Mouse (Mus musculus) liver, embryonic 16.5 days (tissue): ENCODE data around the gene Ranbp6. TPM values are rescaled to one million over a fixed set of nuclear protein-coding genes. Genes with fewer than 3 reads are reported as not detected.

ENCODE experiments used
- ATAC-seq: fragments of 200-750 bp; cut with Nextera tagmentation; 2 replicates; pipeline ENCODE4 v1.8.0; 2017; ENCODE audit warnings: low read depth, mild to moderate bottlenecking, moderate number of reproducible peaks, moderate library complexity
- H3K27ac ChIP-seq: fragments of 300-500 bp; sonication (generic); 2 replicates; pipeline ENCODE4 v1.5.1; 2014; ENCODE audit warnings: mild to moderate bottlenecking, low read length
- H3K27me3 ChIP-seq: fragments of 300-500 bp; sonication (generic); 2 replicates; pipeline ENCODE4 v1.6.1; 2014; ENCODE audit warnings: low read depth, low read length, mixed read lengths; ENCODE audit not compliant: control insufficient read depth, insufficient read depth
- H3K36me3 ChIP-seq: fragments of 300-500 bp; sonication (generic); 2 replicates; pipeline ENCODE4 v1.6.1; 2014; ENCODE audit warnings: mild to moderate bottlenecking; ENCODE audit not compliant: control insufficient read depth, insufficient read depth
- H3K4me1 ChIP-seq: fragments of 300-500 bp; sonication (generic); 2 replicates; pipeline ENCODE4 v1.6.1; 2014; ENCODE audit warnings: low read depth, low read length, mixed read lengths; ENCODE audit not compliant: control insufficient read depth
- H3K4me2 ChIP-seq: fragments of 300-500 bp; sonication (generic); 2 replicates; pipeline ENCODE4 v1.6.1; 2014; ENCODE audit warnings: low read depth, low read length, mixed read lengths
- H3K4me3 ChIP-seq: fragments of 300-500 bp; sonication (generic); 2 replicates; pipeline ENCODE4 v1.5.1; 2014; ENCODE audit warnings: low read depth, mild to moderate bottlenecking, low read length
- H3K9ac ChIP-seq: fragments of 300-500 bp; sonication (generic); 2 replicates; pipeline ENCODE4 v1.6.1; 2014; ENCODE audit warnings: low read depth, low read length
- H3K9me3 ChIP-seq: fragments of 300-500 bp; sonication (generic); replicated peaks from 2 replicates; pipeline ENCODE4 v1.6.1; 2016; ENCODE audit warnings: low read length; ENCODE audit not compliant: control insufficient read depth
- WGBS: fragments of 180-500 bp; shearing (Covaris S2); extraction: QIAGEN DNeasy Blood & Tissue Kit; methylation state at CpG from one replicate; pipeline ENCODE4 v1.1.7; 2014; ENCODE audit not compliant: insufficient replicate concordance; 5-methylcytosine and 5-hydroxymethylcytosine counted together
- polyA plus RNA-seq: library from polyadenylated mRNA; unstranded; fragments of >200 nt; fragmentation: Nextera tagmentation; extraction: Ambion mirVana; gene quantifications from 2 replicates; pipeline ENCODE4 v1.2.1, GENCODE M21; 2015

The Ranbp6 gene
- polyA plus RNA-seq, 1 experiment from 2014 or later, result 5.2 TPM

- Histone ChIP-seq H3K4me3 (no peak overlapping the region), H3K4me1 (no peaks in the 10 kb centered on the region), H3K27me3 (no peaks in the 10 kb centered on the region), H3K36me3 (no peaks in the 10 kb centered on the region), H3K9ac (no peak overlapping the region), H3K9me3 (no peaks in the 10 kb centered on the region), H3K4me2 (no peak overlapping the region), H3K27ac (no peak overlapping the region)
- no peak for ATAC-seq
Measured at GRCm38 (mm10) chr19:29787997-29788396, 24.8 kb downstream of the Ranbp6 start.

- Histone ChIP-seq H3K36me3 (no peaks in the 10 kb centered on the region), H3K27ac (no peak overlapping the region), H3K9me3 (no peaks in the 10 kb centered on the region), H3K9ac (no peak overlapping the region), H3K4me1 (no peaks in the 10 kb centered on the region), H3K27me3 (no peaks in the 10 kb centered on the region), H3K4me3 (no peak overlapping the region), H3K4me2 (no peak overlapping the region)
- peak; percentile 13; the same call in 1 of the 2 replicates for ATAC-seq
- 54% methylated on average over 2 of the region's 2 CpGs for WGBS
Measured at GRCm38 (mm10) chr19:29782914-29783313, 29.9 kb downstream of the Ranbp6 start.

Other genes with a start within 250 kb of the Ranbp6 start
- 9.4 and 10.0 TPM in 2 replicates for gene Ermp1, start 164.6 kb downstream of the Ranbp6 start, polyA plus RNA-seq
- not detected in 2 replicates for gene Mlana, start 115.2 kb downstream of the Ranbp6 start, polyA plus RNA-seq
- gene 9930021J03Rik, start 7.0 kb downstream of the Ranbp6 start, polyA plus RNA-seq, result 1.3 and 1.7 TPM in 2 replicates
- gene Il33, start 112.1 kb upstream of the Ranbp6 start, polyA plus RNA-seq, result 1.5 and 1.6 TPM in 2 replicates
- not detected in 2 replicates for gene Trpd52l3, start 190.8 kb upstream of the Ranbp6 start, polyA plus RNA-seq
- 30.7 and 32.0 TPM in 2 replicates for gene Uhrf2, start 217.5 kb upstream of the Ranbp6 start, polyA plus RNA-seq